Mouse (Mus musculus): ENCODE data around the gene Eya4. TPM values are rescaled to one million over a fixed set of nuclear protein-coding genes. Genes with fewer than 3 reads are reported as not detected.

Gene Eya4
- polyA plus RNA-seq, 1 experiment from 2014 or later = 7.3 TPM

DNA sequence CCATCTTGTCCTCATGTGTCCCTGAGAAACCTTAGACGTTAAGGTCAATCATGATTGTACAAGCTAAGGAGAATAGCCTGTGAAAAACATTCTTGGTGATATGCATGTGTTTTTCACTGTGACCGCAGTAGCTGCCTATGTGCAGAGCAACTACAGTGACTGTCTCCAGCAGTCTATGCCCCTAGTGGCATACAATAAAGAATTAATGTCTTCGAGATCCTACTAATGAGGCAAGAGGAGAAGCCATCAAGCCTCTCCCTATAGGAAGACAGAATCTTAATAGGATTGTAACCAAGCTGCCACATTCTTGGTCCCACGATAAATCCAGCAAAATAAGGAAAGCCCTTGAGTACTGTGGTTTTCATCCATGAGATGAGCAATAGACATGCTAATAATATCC, 28.3 kb downstream of the Eya4 start:
- Histone ChIP-seq H3K4me1 (no peaks in the 10 kb centered on the region), H3K9me3 (no peaks in the 10 kb centered on the region), H3K27ac (replicated peaks) (no peak overlapping the region), H3K4me3 (no peak overlapping the region), H3K36me3 (replicated peaks) (peaks cover 4% of the 10 kb centered on the region; the same call in 1 of the 2 replicates), H3K27me3 (replicated peaks; ENCODE audit: low read depth, poor library complexity, severe bottlenecking) (no peaks in the 10 kb centered on the region)
- DNase-seq (ENCODE audit: low spot score) = no peak
- WGBS = 89% methylated on average over 4 of the region's 4 CpGs

DNA sequence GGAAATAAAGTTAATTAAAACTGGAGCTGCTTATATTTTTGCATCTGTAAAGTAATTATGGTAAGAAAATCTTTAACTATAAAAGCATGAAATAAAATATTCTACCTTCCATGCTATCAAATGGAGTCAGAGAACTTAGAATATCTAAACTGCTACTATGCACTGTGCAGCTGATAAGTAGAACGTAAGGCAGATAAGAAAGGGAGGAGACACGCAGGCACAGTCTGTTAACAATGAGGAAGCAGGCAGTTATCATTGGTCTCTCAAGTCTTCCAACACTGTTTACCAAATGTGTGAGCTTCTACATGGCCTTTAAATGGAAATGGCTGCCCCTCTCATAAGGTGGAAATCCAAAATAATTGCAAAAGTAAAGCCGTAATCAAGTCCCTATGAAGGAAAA, 55.0 kb downstream of the Eya4 start:
- Histone ChIP-seq H3K4me3 (no peak overlapping the region), H3K9me3 (no peaks in the 10 kb centered on the region), H3K27me3 (replicated peaks; ENCODE audit: low read depth, poor library complexity, severe bottlenecking) (no peaks in the 10 kb centered on the region), H3K36me3 (replicated peaks) (no peaks in the 10 kb centered on the region), H3K4me1 (no peaks in the 10 kb centered on the region), H3K27ac (replicated peaks) (no peak overlapping the region)
- WGBS = 86% methylated on average over 3 of the region's 3 CpGs
- no peak for DNase-seq (ENCODE audit: low spot score)

DNA sequence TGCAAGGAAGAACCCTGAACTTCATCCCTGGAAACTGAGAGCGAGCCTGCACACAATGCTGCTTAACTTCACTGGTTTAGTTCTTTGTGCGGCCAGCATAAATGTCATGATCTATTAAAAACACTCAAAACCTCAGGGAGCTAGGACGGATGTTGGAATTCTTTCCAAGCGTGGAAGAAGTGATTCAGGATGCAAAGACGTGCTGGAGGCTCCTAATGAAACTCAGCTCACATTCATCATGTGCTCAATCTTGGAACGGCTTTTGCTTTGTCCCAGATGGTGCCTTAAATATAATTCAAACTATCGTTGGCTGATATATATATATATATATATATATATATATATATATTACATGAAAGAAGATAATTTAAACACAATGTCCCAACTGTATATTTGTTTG, 58.1 kb downstream of the Eya4 start:
- Histone ChIP-seq H3K9me3 (no peaks in the 10 kb centered on the region), H3K36me3 (replicated peaks) (no peaks in the 10 kb centered on the region), H3K4me3 (no peak overlapping the region), H3K27ac (replicated peaks) (no peak overlapping the region), H3K27me3 (replicated peaks; ENCODE audit: low read depth, poor library complexity, severe bottlenecking) (no peaks in the 10 kb centered on the region), H3K4me1 (no peaks in the 10 kb centered on the region)
- DNase-seq (ENCODE audit: low spot score) = no peak
- 89% methylated on average over 7 of the region's 7 CpGs for WGBS

DNA sequence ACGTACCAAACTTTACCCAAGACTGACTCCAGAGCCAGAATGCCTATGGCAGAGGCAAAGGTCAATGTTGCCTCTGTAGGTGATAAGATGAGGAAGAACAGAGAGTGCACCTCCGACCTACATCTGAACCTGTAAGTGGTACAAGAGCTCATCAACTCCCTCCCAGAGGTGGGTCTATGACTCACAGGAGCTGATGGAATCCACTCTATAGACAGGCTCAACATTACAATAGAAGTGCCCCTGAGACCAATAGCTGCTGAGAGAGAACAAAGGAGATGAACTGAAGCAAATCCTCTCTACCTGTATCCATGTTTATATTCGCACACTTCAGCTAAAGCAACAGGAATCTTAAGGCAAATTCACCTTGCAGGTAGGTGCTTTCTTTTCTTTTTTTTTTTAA, 73.2 kb downstream of the Eya4 start:
- H3K27ac ChIP-seq (replicated peaks) = no peak overlapping the region
- H3K4me3 ChIP-seq = no peak overlapping the region
- no peaks in the 10 kb centered on the region for H3K36me3 ChIP-seq (replicated peaks)
- no peak for DNase-seq (ENCODE audit: low spot score)
- WGBS = 89% methylated on average over 3 of the region's 3 CpGs
- no peaks in the 10 kb centered on the region for H3K9me3 ChIP-seq
- no peaks in the 10 kb centered on the region for H3K27me3 ChIP-seq (replicated peaks; ENCODE audit: low read depth, poor library complexity, severe bottlenecking)
- no peaks in the 10 kb centered on the region for H3K4me1 ChIP-seq

- Histone ChIP-seq H3K4me1 (no peaks in the 10 kb centered on the region), H3K36me3 (replicated peaks) (no peaks in the 10 kb centered on the region), H3K27ac (replicated peaks) (no peak overlapping the region), H3K4me3 (no peak overlapping the region), H3K9me3 (no peaks in the 10 kb centered on the region), H3K27me3 (replicated peaks; ENCODE audit: low read depth, poor library complexity, severe bottlenecking) (no peaks in the 10 kb centered on the region)
- no peak for DNase-seq (ENCODE audit: low spot score)
- WGBS = 72% methylated on average over 9 of the region's 9 CpGs
Observed at GRCm38 (mm10) chr10:23271050-23271621, 79.5 kb downstream of the Eya4 start.

DNA sequence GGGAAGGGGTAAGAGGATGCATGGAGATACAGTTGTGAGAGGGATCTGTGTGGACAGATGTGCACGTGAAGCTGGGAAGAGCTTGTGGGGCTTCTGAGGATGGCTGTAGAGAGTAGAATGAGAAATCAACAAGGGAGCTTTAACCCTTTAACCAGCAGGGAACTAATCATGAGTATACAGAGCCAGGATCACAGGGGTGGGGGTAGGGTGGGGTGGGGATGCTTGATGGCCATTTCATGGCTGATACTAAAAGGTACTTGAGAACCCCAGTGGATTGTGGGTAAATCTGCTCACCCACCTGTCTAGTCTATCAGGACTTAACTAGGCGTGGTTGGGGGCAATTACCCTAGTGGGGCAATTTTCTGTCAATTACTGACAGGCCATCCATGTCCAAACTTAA, 80.1 kb downstream of the Eya4 start:
- Histone ChIP-seq H3K9me3 (no peaks in the 10 kb centered on the region), H3K27ac (replicated peaks) (no peak overlapping the region), H3K27me3 (replicated peaks; ENCODE audit: low read depth, poor library complexity, severe bottlenecking) (no peaks in the 10 kb centered on the region), H3K4me1 (no peaks in the 10 kb centered on the region), H3K4me3 (no peak overlapping the region), H3K36me3 (replicated peaks) (no peaks in the 10 kb centered on the region)
- 87% methylated on average over 2 of the region's 2 CpGs for WGBS
- no peak for DNase-seq (ENCODE audit: low spot score)

DNA sequence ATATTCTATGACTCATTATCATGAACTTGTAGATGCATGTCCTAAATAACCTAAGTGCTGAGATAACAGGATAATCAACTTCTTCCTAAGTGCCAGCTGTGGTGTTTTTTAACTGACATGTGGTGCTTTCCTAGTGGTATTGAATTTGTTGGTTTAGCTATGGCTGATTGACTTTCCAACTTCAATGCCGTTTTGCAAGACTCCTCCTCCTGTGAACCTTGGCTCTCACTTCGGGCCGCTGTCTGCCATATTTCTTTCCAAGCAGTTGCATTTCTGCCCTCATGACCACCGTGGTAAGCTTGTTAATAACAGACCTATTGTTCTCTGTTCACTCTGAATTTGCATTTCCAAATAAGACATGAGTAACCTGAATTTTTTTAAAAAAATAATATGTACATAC, 98.4 kb downstream of the Eya4 start:
- Histone ChIP-seq H3K36me3 (replicated peaks) (no peaks in the 10 kb centered on the region), H3K4me1 (no peaks in the 10 kb centered on the region), H3K27me3 (replicated peaks; ENCODE audit: low read depth, poor library complexity, severe bottlenecking) (no peaks in the 10 kb centered on the region), H3K4me3 (no peak overlapping the region), H3K9me3 (no peaks in the 10 kb centered on the region), H3K27ac (replicated peaks) (no peak overlapping the region)
- 67% methylated on average over 4 of the region's 4 CpGs for WGBS
- DNase-seq (ENCODE audit: low spot score) = no peak

DNA sequence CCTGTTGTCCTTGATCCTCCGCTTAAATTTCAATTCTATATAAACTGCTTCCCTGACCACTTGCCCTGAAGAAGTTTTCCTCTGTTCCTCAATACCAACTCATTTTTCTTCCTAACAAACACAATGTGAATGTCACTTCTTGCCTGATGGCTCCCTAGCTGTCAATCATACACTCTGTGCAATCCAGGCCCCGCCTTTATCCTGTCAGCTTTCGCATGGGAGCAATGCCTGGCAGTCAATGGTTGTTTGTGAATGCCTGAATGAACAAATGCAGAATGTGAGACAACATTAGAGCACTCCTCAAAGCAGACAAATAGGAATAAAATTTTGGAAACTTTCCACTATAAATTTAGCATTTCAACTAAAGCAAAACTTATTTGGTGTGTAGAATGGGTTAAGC, 104.1 kb downstream of the Eya4 start:
- Histone ChIP-seq H3K27ac (replicated peaks) (no peak overlapping the region), H3K4me3 (no peak overlapping the region), H3K4me1 (no peaks in the 10 kb centered on the region), H3K27me3 (replicated peaks; ENCODE audit: low read depth, poor library complexity, severe bottlenecking) (no peaks in the 10 kb centered on the region), H3K9me3 (no peaks in the 10 kb centered on the region), H3K36me3 (replicated peaks) (no peaks in the 10 kb centered on the region)
- no peak for DNase-seq (ENCODE audit: low spot score)
- 81% methylated on average over 3 of the region's 3 CpGs for WGBS

GRCm38 (mm10) chr10:23236918-23237317, 113.7 kb downstream of the Eya4 start:
- Histone ChIP-seq H3K4me1 (no peaks in the 10 kb centered on the region), H3K4me3 (no peak overlapping the region), H3K36me3 (replicated peaks) (no peaks in the 10 kb centered on the region), H3K9me3 (no peaks in the 10 kb centered on the region), H3K27ac (replicated peaks) (no peak overlapping the region), H3K27me3 (replicated peaks; ENCODE audit: low read depth, poor library complexity, severe bottlenecking) (no peaks in the 10 kb centered on the region)
- 78% methylated on average over 11 of the region's 11 CpGs for WGBS
- DNase-seq (ENCODE audit: low spot score) = no peak

DNA sequence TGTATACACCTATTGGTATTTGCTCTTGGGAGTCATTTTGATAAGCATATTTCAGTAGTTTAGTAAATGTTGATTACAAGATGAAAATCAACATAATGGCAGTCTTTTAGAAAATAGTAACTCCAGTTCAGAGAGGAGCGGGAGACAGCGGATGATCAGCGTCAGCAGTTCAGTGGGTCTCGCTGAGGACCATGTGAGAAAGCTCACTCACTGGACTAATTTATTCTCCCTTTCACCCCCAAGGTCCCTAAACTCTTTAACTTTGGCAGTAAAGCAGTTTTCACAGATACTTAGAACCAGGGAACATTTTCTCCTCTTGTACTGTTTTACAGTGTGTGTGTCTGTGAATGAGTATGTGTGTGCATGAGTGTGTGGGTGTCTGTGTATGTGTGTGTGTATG, 115.2 kb downstream of the Eya4 start:
- no peaks in the 10 kb centered on the region for H3K4me1 ChIP-seq
- no peaks in the 10 kb centered on the region for H3K27me3 ChIP-seq (replicated peaks; ENCODE audit: low read depth, poor library complexity, severe bottlenecking)
- WGBS = 91% methylated on average over 4 of the region's 4 CpGs
- no peaks in the 10 kb centered on the region for H3K9me3 ChIP-seq
- H3K36me3 ChIP-seq (replicated peaks) = no peaks in the 10 kb centered on the region
- DNase-seq (ENCODE audit: low spot score) = no peak
- H3K27ac ChIP-seq (replicated peaks) = no peak overlapping the region
- H3K4me3 ChIP-seq = no peak overlapping the region

GRCm38 (mm10) chr10:23233425-23233824, 117.2 kb downstream of the Eya4 start:
- no peak overlapping the region for H3K4me3 ChIP-seq
- H3K9me3 ChIP-seq = no peaks in the 10 kb centered on the region
- H3K27me3 ChIP-seq (replicated peaks; ENCODE audit: low read depth, poor library complexity, severe bottlenecking) = no peaks in the 10 kb centered on the region
- no peak for DNase-seq (ENCODE audit: low spot score)
- H3K36me3 ChIP-seq (replicated peaks) = no peaks in the 10 kb centered on the region
- 82% methylated on average over 6 of the region's 6 CpGs for WGBS
- no peaks in the 10 kb centered on the region for H3K4me1 ChIP-seq
- no peak overlapping the region for H3K27ac ChIP-seq (replicated peaks)

DNA sequence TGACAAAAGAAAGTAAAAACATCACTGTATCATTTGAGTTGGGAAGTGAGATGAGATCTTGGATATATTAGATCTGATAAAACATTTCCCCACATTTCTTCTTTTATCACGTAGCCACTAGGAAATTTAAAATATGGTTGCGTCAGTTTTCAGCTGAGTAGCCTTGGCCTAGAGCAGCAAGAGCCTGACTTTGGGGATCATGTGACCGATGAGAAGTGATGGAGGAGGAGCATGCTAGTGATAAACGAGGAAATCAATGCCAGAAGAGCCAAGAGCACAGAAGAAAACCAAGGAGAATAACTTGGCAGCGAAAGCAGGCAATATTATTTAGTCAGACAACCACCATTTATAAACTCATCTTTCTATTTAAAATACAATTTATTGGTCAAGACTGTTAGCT, 119.7 kb downstream of the Eya4 start:
- no peaks in the 10 kb centered on the region for H3K9me3 ChIP-seq
- H3K27ac ChIP-seq (replicated peaks) = no peak overlapping the region
- no peak for DNase-seq (ENCODE audit: low spot score)
- H3K27me3 ChIP-seq (replicated peaks; ENCODE audit: low read depth, poor library complexity, severe bottlenecking) = no peaks in the 10 kb centered on the region
- 78% methylated on average over 5 of the region's 5 CpGs for WGBS
- H3K4me1 ChIP-seq = no peaks in the 10 kb centered on the region
- no peak overlapping the region for H3K4me3 ChIP-seq
- no peaks in the 10 kb centered on the region for H3K36me3 ChIP-seq (replicated peaks)

- H3K27me3 ChIP-seq (replicated peaks; ENCODE audit: low read depth, poor library complexity, severe bottlenecking) = no peaks in the 10 kb centered on the region
- no peak for DNase-seq (ENCODE audit: low spot score)
- WGBS = 90% methylated on average over 5 of the region's 5 CpGs
- H3K4me1 ChIP-seq = 0 out of 2 replicates have a peak, but pooled peaks cover 4% of the 10 kb centered on the region
- no peak overlapping the region for H3K4me3 ChIP-seq
- no peak overlapping the region for H3K27ac ChIP-seq (replicated peaks)
- no peaks in the 10 kb centered on the region for H3K36me3 ChIP-seq (replicated peaks)
- no peaks in the 10 kb centered on the region for H3K9me3 ChIP-seq
Observed at GRCm38 (mm10) chr10:23223336-23223735, 127.2 kb downstream of the Eya4 start.

GRCm38 (mm10) chr10:23220432-23220831, 130.2 kb downstream of the Eya4 start:
- Histone ChIP-seq H3K36me3 (replicated peaks) (no peaks in the 10 kb centered on the region), H3K27me3 (replicated peaks; ENCODE audit: low read depth, poor library complexity, severe bottlenecking) (no peaks in the 10 kb centered on the region), H3K9me3 (no peaks in the 10 kb centered on the region), H3K4me1 (peaks cover 9% of the 10 kb centered on the region; the same call in 1 of the 2 replicates), H3K4me3 (no peak overlapping the region), H3K27ac (replicated peaks) (no peak overlapping the region)
- DNase-seq (ENCODE audit: low spot score) = no peak
- 36% methylated on average over 3 of the region's 3 CpGs for WGBS

Measured in embryonic facial prominence, embryonic 10.5 days (tissue).